Mouse (Mus musculus) heart, embryonic 11.5 days (tissue): ENCODE results near the gene Cep128. TPM values are rescaled to one million over a fixed set of nuclear protein-coding genes. Genes with fewer than 3 reads are reported as not detected.
"Not testable (repeated sequence)": the region's sequence is repeated elsewhere in the genome, so short reads cannot be mapped to it uniquely, and the experiment has no call there.

Experiments used
- ATAC-seq: fragments of 200-750 bp; cut with Nextera tagmentation; replicated peaks from 2 replicates; pipeline ENCODE4 v1.8.0; 2017; ENCODE audit warnings: moderate library complexity; ENCODE audit not compliant: insufficient number of reproducible peaks, low FRiP score, low TSS enrichment
- H3K27ac ChIP-seq: fragments of 300-500 bp; sonication (generic); 2 replicates; pipeline ENCODE4 v1.5.1; 2014; ENCODE audit warnings: mild to moderate bottlenecking, low read depth, low read length
- H3K27me3 ChIP-seq: fragments of 300-500 bp; sonication (generic); 2 replicates; pipeline ENCODE4 v1.6.1; 2014; ENCODE audit warnings: mild to moderate bottlenecking, low read length, mixed read lengths; ENCODE audit not compliant: control insufficient read depth, insufficient read depth
- H3K36me3 ChIP-seq: fragments of 300-500 bp; sonication (generic); 2 replicates; pipeline ENCODE4 v1.6.1; 2014; ENCODE audit warnings: mild to moderate bottlenecking, low read length, moderate library complexity, mixed read lengths; ENCODE audit not compliant: control insufficient read depth, insufficient read depth
- H3K4me1 ChIP-seq: fragments of 300-500 bp; sonication (generic); 2 replicates; pipeline ENCODE4 v1.6.1; 2014; ENCODE audit warnings: low read length; ENCODE audit not compliant: control insufficient read depth, insufficient read depth
- H3K4me2 ChIP-seq: fragments of 300-500 bp; sonication (generic); 2 replicates; pipeline ENCODE4 v1.6.1; 2014; ENCODE audit warnings: mild to moderate bottlenecking, moderate library complexity
- H3K4me3 ChIP-seq: fragments of 300-500 bp; sonication (generic); 2 replicates; pipeline ENCODE4 v1.5.1; 2014; ENCODE audit warnings: low read depth, low read length
- H3K9ac ChIP-seq: fragments of 300-500 bp; sonication (generic); 2 replicates; pipeline ENCODE4 v1.6.1; 2014; ENCODE audit warnings: mild to moderate bottlenecking, low read depth, low read length, moderate library complexity
- H3K9me3 ChIP-seq: fragments of 300-500 bp; sonication (generic); replicated peaks from 2 replicates; pipeline ENCODE4 v1.6.1; 2016; ENCODE audit warnings: low read length; ENCODE audit not compliant: control insufficient read depth
- WGBS: fragments of 180-500 bp; shearing (Covaris S2); extraction: QIAGEN DNeasy Blood & Tissue Kit; methylation state at CpG from one replicate; pipeline ENCODE4 v1.1.7; 2014; ENCODE audit not compliant: insufficient replicate concordance; 5-methylcytosine and 5-hydroxymethylcytosine counted together
- microRNA-seq: library from miRNA; unstranded; fragments of <30 nt; microRNA quantifications from one replicate; pipeline ENCODE4, GENCODE M21; 2016; ENCODE audit warnings: borderline number of aligned reads
- polyA plus RNA-seq: library from polyadenylated mRNA; unstranded; fragments of >200 nt; fragmentation: Nextera tagmentation; extraction: Ambion mirVana; gene quantifications from 2 replicates; pipeline ENCODE4 v1.2.1, GENCODE M21; 2014

Cep128 gene
- polyA plus RNA-seq, 1 experiment from 2014 or later: 7.4 TPM

DNA sequence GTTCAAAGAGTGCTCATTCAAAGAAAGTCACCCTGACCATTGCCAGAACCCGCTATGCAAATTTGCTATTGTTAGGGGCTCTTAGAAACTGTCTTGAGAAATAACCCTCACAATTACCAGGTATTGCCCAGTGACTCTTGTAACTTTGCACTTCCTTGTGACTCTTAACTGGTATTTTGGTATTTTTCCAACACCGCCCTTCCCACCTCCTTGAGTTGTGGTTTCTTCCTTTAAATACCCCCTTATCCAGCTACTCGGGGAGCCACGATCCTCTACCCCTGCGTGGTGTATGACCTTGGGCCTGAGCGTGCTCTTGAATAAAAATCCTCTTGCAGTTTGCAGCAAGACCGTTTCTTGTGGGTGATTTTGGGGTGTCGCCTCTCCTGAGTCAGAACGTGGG, 407.8 kb downstream of the Cep128 start:
- not testable (repeated sequence) for H3K4me1 ChIP-seq, H3K27ac ChIP-seq, H3K4me2 ChIP-seq, H3K4me3 ChIP-seq, ATAC-seq, H3K9ac ChIP-seq, H3K9me3 ChIP-seq, H3K27me3 ChIP-seq, H3K36me3 ChIP-seq
- WGBS: 84% methylated on average over 9 of the region's 9 CpGs

GRCm38 (mm10) chr12:90975429-90975828, 408.8 kb downstream of the Cep128 start:
- Histone ChIP-seq H3K9me3 (no peaks in the 10 kb centered on the region), H3K4me1 (no peaks in the 10 kb centered on the region), H3K4me3 (no peak overlapping the region), H3K27ac (no peak overlapping the region), H3K27me3 (no peaks in the 10 kb centered on the region), H3K9ac (no peak overlapping the region), H3K4me2 (no peak overlapping the region), H3K36me3 (no peaks in the 10 kb centered on the region)
- no peak for ATAC-seq
- WGBS: 18% methylated on average over 2 of the region's 2 CpGs

- no peak overlapping the region for H3K27ac ChIP-seq
- H3K27me3 ChIP-seq: no peaks in the 10 kb centered on the region
- no peak overlapping the region for H3K4me3 ChIP-seq
- H3K9ac ChIP-seq: no peak overlapping the region
- H3K9me3 ChIP-seq: no peaks in the 10 kb centered on the region
- no peak for ATAC-seq
- no peaks in the 10 kb centered on the region for H3K36me3 ChIP-seq
- WGBS: 83% methylated on average over 3 of the region's 3 CpGs
- H3K4me2 ChIP-seq: no peak overlapping the region
- H3K4me1 ChIP-seq: no peaks in the 10 kb centered on the region
Measured at GRCm38 (mm10) chr12:90971156-90971555, 413.1 kb downstream of the Cep128 start.

DNA sequence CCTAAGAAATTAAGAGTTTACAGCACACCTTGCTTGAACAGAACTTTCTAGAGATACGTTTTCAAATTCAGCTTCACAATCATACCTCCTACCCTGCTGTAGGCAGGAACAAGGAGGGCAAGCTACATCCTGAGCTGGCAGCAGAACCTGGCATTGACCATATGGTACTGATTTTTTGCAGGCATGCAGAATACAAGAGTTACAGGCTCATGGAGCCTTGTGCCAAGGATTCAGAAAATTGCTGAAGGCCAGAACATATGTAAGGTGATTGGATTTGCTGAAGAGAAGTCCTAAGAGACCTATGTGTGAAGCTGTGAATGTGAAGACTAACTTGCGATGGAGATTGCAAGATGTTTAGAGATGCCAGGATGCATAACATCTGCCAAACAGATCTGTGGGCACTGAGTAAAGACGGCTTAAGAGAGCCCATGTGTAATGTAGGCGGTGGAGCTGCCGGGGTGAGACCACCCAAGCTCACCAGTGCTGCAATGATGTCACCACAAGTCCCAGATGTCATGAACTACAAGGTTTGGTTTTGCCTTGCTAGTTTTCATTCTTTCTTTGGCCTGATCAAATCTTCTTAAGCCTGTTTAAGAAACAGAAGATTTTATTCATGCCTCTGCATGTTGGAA, 422.7 kb downstream of the Cep128 start:
- no peak overlapping the region for H3K4me2 ChIP-seq
- H3K4me1 ChIP-seq: no peaks in the 10 kb centered on the region
- H3K27ac ChIP-seq: no peak overlapping the region
- no peaks in the 10 kb centered on the region for H3K9me3 ChIP-seq
- H3K27me3 ChIP-seq: no peaks in the 10 kb centered on the region
- ATAC-seq: no peak
- WGBS: 80% methylated on average over 5 of the region's 5 CpGs
- H3K9ac ChIP-seq: no peak overlapping the region
- H3K4me3 ChIP-seq: no peak overlapping the region
- no peaks in the 10 kb centered on the region for H3K36me3 ChIP-seq

DNA sequence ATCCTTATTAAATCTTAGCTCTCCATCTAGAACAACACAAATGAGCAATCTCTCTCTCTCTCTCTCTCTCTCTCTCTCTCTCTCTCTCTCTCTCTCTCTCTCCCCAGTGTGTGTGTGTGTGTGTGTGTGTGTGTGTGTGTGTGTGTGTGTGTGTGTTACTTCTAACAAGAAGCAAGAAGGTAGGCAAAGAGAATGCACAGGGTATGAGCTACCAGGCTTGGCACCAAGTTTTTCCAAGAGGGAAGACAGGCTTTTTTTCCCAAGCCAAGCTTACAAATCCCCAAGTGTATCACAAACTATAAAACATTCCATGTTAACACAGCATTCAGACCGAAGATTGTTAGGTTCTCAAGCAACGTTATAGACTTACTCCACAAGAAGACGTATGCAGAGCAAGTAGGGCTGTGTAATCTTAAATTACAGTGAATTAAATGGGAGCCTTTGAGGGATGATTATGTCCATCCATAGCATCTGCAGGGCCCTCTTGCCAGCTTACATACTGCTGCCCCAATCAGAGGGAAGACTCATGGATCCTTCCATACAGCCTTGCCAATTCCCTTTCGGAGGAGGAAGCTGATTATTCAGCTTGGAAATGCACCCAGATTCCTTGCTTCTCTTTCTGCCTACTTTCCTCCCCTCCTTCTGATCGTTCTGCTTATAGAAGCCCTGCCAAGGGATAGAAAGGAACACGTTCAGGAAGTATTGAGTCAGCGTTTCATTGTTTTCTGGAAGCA, 429.3 kb downstream of the Cep128 start:
- Histone ChIP-seq H3K27ac (no peak overlapping the region), H3K9me3 (no peaks in the 10 kb centered on the region), H3K9ac (no peak overlapping the region), H3K36me3 (no peaks in the 10 kb centered on the region), H3K4me3 (no peak overlapping the region), H3K4me1 (no peaks in the 10 kb centered on the region), H3K4me2 (no peak overlapping the region), H3K27me3 (no peaks in the 10 kb centered on the region)
- WGBS: 77% methylated on average over 7 of the region's 7 CpGs
- no peak for ATAC-seq

Small RNA genes lying within 50 kb of the gene (microRNA-seq; reads per million reads assigned to microRNA genes)
- gene Gm44370: not detected

Other genes with a start within 250 kb of the Cep128 start
- gene Tshr, start 154 bp upstream of the Cep128 start, polyA plus RNA-seq: 0.15 and 0.43 TPM in 2 replicates
- gene Gtf2a1, start 206.1 kb upstream of the Cep128 start, polyA plus RNA-seq: 26.4 and 32.0 TPM in 2 replicates